Mouse (Mus musculus) Patski (cell line): ENCODE measurements at regions not wholly inside any gene's neighbourhood (a gene's known extent, or its start where the extent isn't known, plus 50 kb on each side); places are given as distances from the start of the nearest gene placed in this dataset.

Source experiments
- ATAC-seq: fragments of 100-300 bp; one replicate; pipeline ENCODE4 v1.8.0; 2021
- CTCF ChIA-PET: fragments of 350-600 bp; sonication (Branson Sonifier 250); formaldehyde crosslinking; loops from one replicate; lab custom pipeline; 2022; ENCODE audit warnings: inconsistent platforms; lab: Charles Lee
- POLR2A ChIA-PET: fragments of 350-600 bp; sonication (Branson Sonifier 250); formaldehyde crosslinking; loops from one replicate; lab custom pipeline; 2022; ENCODE audit warnings: antibody characterized with exemption, inconsistent platforms; lab: Charles Lee
- DNase-seq: peaks from one replicate; pipeline ENCODE4 v3.0.0-alpha.2; 2011; ENCODE audit warnings: low read depth, low spot score
- H3K27me3 ChIP-seq: fragments of 371-371 bp; one replicate; pipeline ENCODE4 v1.5.1; 2021
- CTCF ChIP-seq: fragments of 100-300 bp; IDR thresholded peaks from one replicate; pipeline ENCODE4 v1.5.1; 2021
- in situ Hi-C: fragments of 300-500 bp; cut with MboI; formaldehyde crosslinking; loops from 3 replicates; pipeline ENCODE4 v1.11.1; 2018; ENCODE audit warnings: low pct_unique_long_range_greater_than_20kb, mixed read lengths

DNA sequence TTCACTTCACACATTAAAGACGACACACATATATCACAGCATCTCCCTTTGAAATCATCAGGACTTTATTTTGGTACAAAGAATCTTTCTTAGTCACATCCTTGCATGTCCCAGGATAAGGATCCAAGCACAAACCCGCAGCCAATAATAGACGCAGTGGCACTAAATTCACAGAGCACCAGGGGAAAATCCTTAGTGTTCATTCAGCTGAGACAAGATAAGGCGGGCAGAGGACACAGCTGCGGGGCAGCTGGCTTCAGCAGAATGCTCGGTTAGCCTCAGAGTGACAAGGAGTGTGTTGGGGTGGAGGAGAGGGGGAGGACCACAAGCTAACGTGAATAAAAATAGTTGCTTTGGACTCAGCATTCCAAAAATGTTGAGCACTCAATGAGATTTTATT, 70.7 kb downstream of the Gm11983 start:
- POLR2A ChIA-PET: no interaction called here
- no peak for TF ChIP-seq CTCF
- CTCF ChIA-PET: interaction anchor here (1.8 kb wide), 1 partner anchor 79 kb away, joined by 4 read pairs; no protein-coding TSS in a partner anchor
- no peak for DNase-seq
- no peaks in the 10 kb centered on the region for H3K27me3 ChIP-seq
- in situ Hi-C loops: loop anchor here (5.0 to 25.0 kb wide), 4 partner anchors 62 to 388 kb away; no protein-coding TSS in a partner anchor
- no peak for ATAC-seq

DNA sequence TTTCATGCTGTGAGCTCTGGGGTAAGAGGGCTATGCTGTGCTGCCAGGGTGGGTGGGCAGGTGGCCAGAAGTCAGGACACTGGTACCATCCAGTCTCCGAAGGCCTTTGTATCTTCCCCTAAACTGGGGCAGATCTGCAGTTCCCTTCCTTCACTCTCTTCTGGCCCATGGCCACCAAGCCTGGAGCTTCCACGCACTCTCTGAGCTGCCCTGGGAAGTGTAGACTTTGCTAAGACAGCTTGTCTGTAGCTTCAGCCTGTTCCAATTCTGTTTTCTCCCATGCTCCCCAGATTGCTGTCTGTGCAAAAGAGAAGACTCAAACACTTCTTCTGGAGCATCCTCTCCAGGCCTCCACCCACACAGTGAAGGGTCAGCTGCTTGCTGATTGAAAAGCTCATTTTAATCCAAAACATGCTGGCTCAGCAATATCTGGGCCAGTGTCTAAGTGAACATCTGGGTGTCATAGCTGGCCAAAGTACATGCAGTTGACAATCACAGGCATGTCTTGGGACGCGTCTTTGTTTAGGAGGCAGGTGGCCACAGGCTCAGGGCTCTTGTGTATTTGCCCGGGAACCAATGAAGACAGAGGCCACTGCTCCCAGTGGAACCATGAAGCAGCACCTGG, 72.0 kb downstream of the Gm11983 start:
- CTCF ChIA-PET: interaction anchor here (1.0 kb wide), 1 partner anchor 90 kb away, joined by 4 read pairs; no protein-coding TSS in a partner anchor
- in situ Hi-C loops: loop anchor here (5.0 to 25.0 kb wide), 4 partner anchors 61 to 389 kb away; no protein-coding TSS in a partner anchor
- TF ChIP-seq CTCF: no peak
- no peaks in the 10 kb centered on the region for H3K27me3 ChIP-seq
- POLR2A ChIA-PET: interaction anchor here (0.6 kb wide), 1 partner anchor 48 kb away, joined by 3 read pairs; no protein-coding TSS in a partner anchor
- no peak for DNase-seq
- no peak for ATAC-seq

DNA sequence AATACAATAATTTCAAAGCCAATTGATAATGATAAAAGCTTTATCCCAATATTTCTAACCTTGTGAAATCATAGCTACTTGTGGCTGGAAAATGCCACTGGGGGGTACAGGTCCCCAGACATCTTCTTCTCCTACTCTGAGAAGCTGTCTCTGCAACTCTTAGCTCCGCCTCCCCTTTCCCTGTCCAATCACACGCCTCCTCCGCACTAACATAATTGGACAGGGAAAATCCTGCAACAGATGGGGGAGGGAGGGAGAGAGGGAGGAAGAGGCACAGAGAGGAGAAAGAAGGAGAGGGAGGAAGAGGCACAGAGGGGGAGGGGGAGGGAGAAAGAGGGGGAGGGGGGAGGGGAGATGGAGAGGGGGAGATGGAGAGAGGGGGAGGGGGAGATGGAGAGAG, 73.3 kb downstream of the Gm11983 start:
- DNase-seq (no peak), ATAC-seq (no peak)
- in situ Hi-C loops: loop anchor here (10.0 to 25.0 kb wide), 3 partner anchors 59 to 391 kb away; no protein-coding TSS in a partner anchor
- no peaks in the 10 kb centered on the region for H3K27me3 ChIP-seq
- TF ChIP-seq CTCF: no peak
- CTCF ChIA-PET: no interaction called here
- POLR2A ChIA-PET: no interaction called here

DNA sequence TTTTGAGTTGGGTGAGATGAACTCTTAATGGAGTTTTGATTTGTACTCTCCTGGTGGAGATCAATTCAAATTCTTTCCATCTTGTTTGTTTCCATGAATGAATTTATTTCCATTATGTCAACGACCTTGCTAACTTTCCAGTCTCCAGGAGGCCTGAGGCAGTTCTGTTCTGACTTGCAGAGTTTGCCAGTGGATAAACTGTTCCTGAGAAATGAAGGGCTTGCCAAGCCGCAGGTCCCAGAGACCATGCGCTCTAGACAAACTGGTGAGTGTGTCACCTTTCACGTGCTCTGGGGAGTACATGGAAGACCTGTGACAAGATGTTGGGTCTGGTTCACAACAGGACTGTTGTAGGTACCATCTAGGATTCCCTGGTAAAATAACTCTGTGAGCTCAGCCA, 74.5 kb downstream of the Gm11983 start:
- no peak for DNase-seq
- TF ChIP-seq CTCF: no peak
- ATAC-seq: no peak
- no peaks in the 10 kb centered on the region for H3K27me3 ChIP-seq
- in situ Hi-C loops: loop anchor here (10.0 to 25.0 kb wide), 3 partner anchors 58 to 392 kb away; no protein-coding TSS in a partner anchor
- ChIA-PET CTCF (interaction anchor here (2.1 kb wide), 1 partner anchor 21 kb away, joined by 7 read pairs; no protein-coding TSS in a partner anchor), POLR2A (no interaction called here)

DNA sequence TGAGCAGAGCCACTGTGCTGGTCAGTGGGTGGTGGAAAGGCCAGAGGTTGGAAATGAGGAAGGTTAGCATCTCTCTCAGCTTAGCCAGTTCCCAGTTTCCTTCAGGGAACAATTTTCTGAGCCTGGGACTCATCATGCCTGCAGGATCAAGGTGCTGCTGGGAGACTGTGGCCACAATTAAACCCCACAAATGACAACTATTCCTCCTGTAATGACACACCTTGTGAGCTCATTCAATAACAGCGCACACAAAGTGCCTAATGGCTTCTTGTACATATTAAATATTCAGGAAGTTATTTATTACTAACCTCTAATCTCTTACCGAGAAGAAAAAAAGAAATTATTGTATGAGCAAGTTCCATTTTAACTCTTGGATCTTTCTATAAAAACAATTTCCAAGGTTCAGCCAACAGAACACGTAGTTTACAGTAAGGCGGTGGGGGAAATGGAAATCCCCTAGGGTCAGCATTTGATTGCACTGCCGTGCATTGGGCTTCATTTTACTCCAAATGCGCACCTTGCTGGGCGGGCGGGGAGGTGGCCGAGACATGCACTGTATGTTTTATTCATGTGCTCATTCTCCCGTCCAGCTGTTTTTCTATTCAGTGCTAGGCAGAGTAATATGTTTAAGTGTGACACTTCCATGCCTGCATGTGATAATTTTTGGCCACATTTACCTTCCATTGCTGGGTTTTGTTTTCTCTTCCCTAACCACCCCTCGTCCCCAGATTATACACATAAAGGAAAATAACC, 75.4 kb downstream of the Gm11983 start:
- ATAC-seq (no peak), DNase-seq (no peak)
- no peaks in the 10 kb centered on the region for H3K27me3 ChIP-seq
- ChIA-PET CTCF (interaction anchor here (2.1 kb wide), 1 partner anchor 20 kb away, joined by 7 read pairs; no protein-coding TSS in a partner anchor), POLR2A (no interaction called here)
- no peak for TF ChIP-seq CTCF
- in situ Hi-C loops: loop anchor here (10.0 to 25.0 kb wide), 3 partner anchors 57 to 393 kb away; no protein-coding TSS in a partner anchor

DNA sequence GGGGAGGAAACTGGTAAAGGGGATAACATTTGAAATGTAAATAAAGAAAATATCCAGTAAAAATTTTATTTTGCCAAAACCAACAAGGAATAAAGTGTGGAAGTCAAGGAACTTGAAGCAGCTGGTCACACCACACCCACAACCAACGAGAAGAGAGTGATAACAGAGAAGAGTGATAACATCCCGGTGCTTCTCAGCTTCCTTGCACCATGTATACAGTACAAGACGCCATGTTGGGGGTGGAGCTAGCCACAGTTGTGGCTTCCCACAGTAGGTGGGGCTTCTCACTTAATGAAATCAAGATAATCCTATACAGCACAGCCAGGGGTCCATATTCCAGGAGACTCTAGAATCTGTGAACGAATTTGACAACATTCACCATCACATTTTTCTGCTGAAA, 77.9 kb downstream of the Gm11983 start:
- ATAC-seq: no peak
- POLR2A ChIA-PET: no interaction called here
- H3K27me3 ChIP-seq: no peaks in the 10 kb centered on the region
- in situ Hi-C loops: loop anchor here (25.0 kb wide), 1 partner anchor 297 kb away; no protein-coding TSS in a partner anchor
- CTCF ChIA-PET: no interaction called here
- DNase-seq: no peak
- no peak for TF ChIP-seq CTCF

DNA sequence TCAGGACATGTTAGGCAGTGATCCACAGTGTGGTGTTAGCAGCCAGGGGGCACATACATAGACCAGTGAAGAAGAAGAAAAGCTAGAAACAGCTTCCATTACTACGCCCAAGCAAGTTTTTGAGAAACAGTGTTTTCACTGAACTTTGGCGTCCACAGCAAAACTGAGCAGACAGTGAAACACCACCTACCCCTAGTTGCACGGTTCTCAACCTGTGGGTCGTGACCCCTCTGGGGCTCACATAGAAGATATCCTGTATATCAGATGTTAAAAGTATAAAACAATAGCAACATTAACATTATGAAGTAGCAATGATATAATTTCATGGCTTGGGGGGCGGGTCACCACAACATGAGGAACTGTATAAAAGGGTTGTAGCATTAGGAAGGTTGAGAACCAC, 81.1 kb downstream of the Ramp3 start:
- no peak for ATAC-seq
- DNase-seq: no peak
- no peak for TF ChIP-seq CTCF
- in situ Hi-C loops: no loop called here
- H3K27me3 ChIP-seq: no peaks in the 10 kb centered on the region
- ChIA-PET CTCF (no interaction called here), POLR2A (no interaction called here)

DNA sequence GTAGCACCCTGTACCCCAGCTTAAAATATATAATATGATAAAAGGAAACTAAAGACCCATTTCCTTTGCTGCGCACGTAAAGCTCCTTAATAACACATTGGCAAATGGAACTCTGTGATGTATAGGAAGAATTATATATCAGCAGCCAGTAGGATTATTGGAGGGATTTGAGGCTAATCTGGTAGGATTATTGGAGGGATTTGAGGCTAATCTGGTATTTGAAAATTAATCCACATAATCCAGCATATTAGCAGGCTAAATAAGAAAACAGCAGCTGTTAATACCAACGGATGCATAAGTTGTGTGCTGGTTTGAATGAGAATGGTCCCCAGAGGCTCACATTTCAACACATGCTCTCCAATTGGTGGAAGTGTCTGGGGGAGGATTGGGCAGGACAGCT, 80.3 kb downstream of the Ramp3 start:
- CTCF ChIA-PET: interaction anchor here (0.9 kb wide), 1 partner anchor 30 kb away, joined by 3 read pairs; no protein-coding TSS in a partner anchor
- DNase-seq (no peak), ATAC-seq (no peak)
- POLR2A ChIA-PET: no interaction called here
- TF ChIP-seq CTCF: no peak
- H3K27me3 ChIP-seq: no peaks in the 10 kb centered on the region
- in situ Hi-C loops: no loop called here

DNA sequence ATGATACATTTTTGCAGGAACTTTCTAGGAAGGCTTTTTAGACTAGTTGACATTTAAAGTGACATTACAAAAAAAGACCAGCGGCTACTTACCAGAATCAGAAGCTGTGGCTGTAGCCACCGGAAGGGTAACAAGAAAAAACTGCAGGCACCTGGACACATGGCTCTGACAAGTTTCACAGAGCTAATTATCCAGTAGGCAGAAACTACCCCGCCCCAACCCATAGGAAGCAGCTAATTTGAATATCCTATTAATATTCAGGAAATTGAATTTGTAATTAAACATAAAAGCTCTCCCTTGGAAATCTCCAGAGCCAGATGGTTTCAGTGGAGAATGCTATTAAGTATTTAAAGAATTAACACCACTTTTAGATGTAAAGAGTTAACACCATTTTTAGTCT, 79.8 kb downstream of the Ramp3 start:
- no peaks in the 10 kb centered on the region for H3K27me3 ChIP-seq
- in situ Hi-C loops: no loop called here
- ChIA-PET CTCF (interaction anchor here (0.9 kb wide), 1 partner anchor 29 kb away, joined by 3 read pairs; no protein-coding TSS in a partner anchor), POLR2A (no interaction called here)
- TF ChIP-seq CTCF: no peak
- no peak for DNase-seq
- ATAC-seq: no peak

DNA sequence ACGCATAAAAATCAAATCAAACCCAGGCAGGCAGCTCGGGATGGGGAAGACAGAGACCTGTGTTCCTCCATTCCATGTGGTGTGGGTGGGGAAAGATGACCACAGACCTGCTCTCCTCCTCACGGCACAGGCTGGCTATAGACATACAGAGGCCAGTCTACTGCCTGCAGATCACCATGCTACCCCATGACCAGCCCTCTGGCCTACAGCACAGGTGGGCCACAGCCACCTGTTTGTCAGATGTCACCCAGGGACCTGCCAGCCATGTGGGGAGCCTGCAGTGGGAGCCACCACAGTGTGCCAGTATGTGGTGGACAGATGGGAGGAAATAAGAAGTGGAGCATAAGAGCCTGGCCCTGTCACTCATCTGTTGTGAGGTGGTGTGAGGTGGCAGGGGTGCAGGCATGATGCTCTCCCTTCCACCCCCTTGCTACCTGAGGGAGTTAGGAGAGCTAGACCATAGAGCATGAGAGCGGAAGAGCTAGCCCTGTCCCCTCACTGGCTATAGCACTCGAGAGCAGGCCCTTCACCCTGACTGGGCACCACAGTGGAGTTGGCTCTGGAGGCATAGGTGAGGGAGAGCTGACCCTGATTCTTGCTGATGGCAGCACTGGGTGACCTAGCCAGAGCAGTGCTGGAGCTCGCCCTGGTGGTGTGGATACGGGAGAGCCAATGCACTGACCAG, 76.6 kb downstream of the Ramp3 start:
- ATAC-seq (no peak), DNase-seq (no peak)
- no peak for TF ChIP-seq CTCF
- in situ Hi-C loops: no loop called here
- no peaks in the 10 kb centered on the region for H3K27me3 ChIP-seq
- POLR2A ChIA-PET: interaction anchor here (0.6 kb wide), 1 partner anchor 260 kb away, joined by 3 read pairs; no protein-coding TSS in a partner anchor
- CTCF ChIA-PET: no interaction called here
